Mouse (Mus musculus) cortical plate, adult 2 months (tissue): ENCODE measurements at regions not wholly inside any gene's neighbourhood (a gene's known extent, or its start where the extent isn't known, plus 50 kb on each side); places are given as distances from the start of the nearest gene placed in this dataset.

Experiments used
- CTCF ChIP-seq: fragments of 200-500 bp; IDR thresholded peaks from 2 replicates; pipeline ENCODE4 v1.5.1; 2011; ENCODE audit warnings: mild to moderate bottlenecking, control low read depth, low read length; ENCODE audit not compliant: insufficient read depth; ENCODE audit errors: extremely low read depth
- POLR2A ChIP-seq: fragments of 200-500 bp; IDR thresholded peaks from 2 replicates; pipeline ENCODE4 v1.6.1; 2011; ENCODE audit warnings: mild to moderate bottlenecking, low read length, control low read depth; ENCODE audit not compliant: insufficient read depth; ENCODE audit errors: extremely low read depth

DNA sequence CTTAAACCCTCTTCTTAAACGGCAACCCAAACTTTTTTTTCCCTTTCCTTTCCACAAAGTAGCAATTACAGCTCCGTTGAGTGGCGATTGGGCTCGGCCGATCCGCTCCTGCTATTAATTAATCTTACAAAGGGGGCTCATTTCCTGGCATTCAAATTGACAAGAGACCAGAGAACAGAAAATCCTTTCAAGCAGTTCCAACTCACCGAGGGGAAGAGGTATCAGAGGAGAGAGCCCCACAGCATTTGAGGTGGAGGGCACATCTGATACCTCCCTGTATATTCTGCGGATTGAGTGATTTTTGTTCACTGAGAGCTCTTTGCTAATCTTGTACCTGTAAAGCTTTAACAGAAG, 469.8 kb downstream of the Tmem182 start:
- TF ChIP-seq CTCF (no peak), POLR2A (no peak)
